Mouse (Mus musculus) G1E (cell line): ENCODE measurements around the gene Rpl3l.

Source experiments
- CTCF ChIP-seq: IDR thresholded peaks from 2 replicates; pipeline ENCODE4 v1.5.1; 2012; ENCODE audit warnings: low read depth, low read length, inconsistent platforms, mixed read lengths
- GATA2 ChIP-seq: IDR thresholded peaks from 2 replicates; pipeline ENCODE4 v1.6.1; 2012; ENCODE audit warnings: low read depth, low read length, inconsistent platforms, borderline replicate concordance
- TAL1 ChIP-seq: conservative IDR thresholded peaks from 2 replicates; pipeline ENCODE4 v1.6.1; 2012; ENCODE audit warnings: low read depth, low read length, inconsistent platforms, mixed read lengths

GRCm38 (mm10) chr17:24725637-24726390 is 1.8 kb upstream of the Rpl3l start:
- TF ChIP-seq CTCF (no peak; the same call in 1 of the 2 replicates), GATA2 (no peak), TAL1 (no peak)
